Mouse (Mus musculus) frontal cortex, adult (tissue): ENCODE results near the gene Pi4k2b.
"Not testable (repeated sequence)": the region's sequence is repeated elsewhere in the genome, so short reads cannot be mapped to it uniquely, and the experiment has no call there.

Experiments used
- ATAC-seq: cut with Nextera tagmentation; 2 replicates; pipeline ENCODE4 v1.9.2; 2017; ENCODE audit warnings: mild to moderate bottlenecking, moderate library complexity, mixed read lengths; ENCODE audit not compliant: low TSS enrichment

Pi4k2b gene

GRCm38 (mm10) chr5:52741391-52742111, at the start of gene Pi4k2b:
Pi4k2b (plus strand) TSS chr5:52741574.
- peak; percentile 89 for ATAC-seq

GRCm38 (mm10) chr5:52697291-52697690, 44.1 kb upstream of the Pi4k2b start:
- ATAC-seq = no peak

GRCm38 (mm10) chr5:52697882-52698440, 43.4 kb upstream of the Pi4k2b start:
- ATAC-seq = not testable (repeated sequence)

GRCm38 (mm10) chr5:52704562-52704961, 36.8 kb upstream of the Pi4k2b start:
- no peak for ATAC-seq

GRCm38 (mm10) chr5:52712704-52713103, 28.7 kb upstream of the Pi4k2b start:
- no peak for ATAC-seq

- no peak for ATAC-seq
Observed at GRCm38 (mm10) chr5:52716742-52717448, 24.5 kb upstream of the Pi4k2b start.

GRCm38 (mm10) chr5:52721003-52721402, 20.4 kb upstream of the Pi4k2b start:
- no peak for ATAC-seq

- no peak for ATAC-seq
Observed at GRCm38 (mm10) chr5:52727747-52728146, 13.6 kb upstream of the Pi4k2b start.

- no peak for ATAC-seq
Observed at GRCm38 (mm10) chr5:52732811-52733210, 8.6 kb upstream of the Pi4k2b start.

GRCm38 (mm10) chr5:52736046-52736445, 5.3 kb upstream of the Pi4k2b start:
- no peak for ATAC-seq

GRCm38 (mm10) chr5:52742112-52742813, 889 bp downstream of the Pi4k2b start:
- 0 out of 2 replicates have a peak, but pooled peaks have one; percentile 50 for ATAC-seq

- ATAC-seq = no peak
Observed at GRCm38 (mm10) chr5:52743231-52743630, 1.9 kb downstream of the Pi4k2b start.

GRCm38 (mm10) chr5:52746920-52747319, 5.5 kb downstream of the Pi4k2b start:
- no peak for ATAC-seq

- ATAC-seq = no peak
Observed at GRCm38 (mm10) chr5:52748732-52749131, 7.4 kb downstream of the Pi4k2b start.

- ATAC-seq = no peak
Observed at GRCm38 (mm10) chr5:52753146-52753545, 11.8 kb downstream of the Pi4k2b start.

- no peak for ATAC-seq
Observed at GRCm38 (mm10) chr5:52754196-52754595, 12.8 kb downstream of the Pi4k2b start.

- no peak for ATAC-seq
Observed at GRCm38 (mm10) chr5:52755337-52755736, 14.0 kb downstream of the Pi4k2b start.

- ATAC-seq = no peak
Observed at GRCm38 (mm10) chr5:52755989-52756388, 14.6 kb downstream of the Pi4k2b start.

GRCm38 (mm10) chr5:52762586-52762985, 21.2 kb downstream of the Pi4k2b start:
- ATAC-seq = no peak

GRCm38 (mm10) chr5:52774267-52774666, 32.9 kb downstream of the Pi4k2b start:
- no peak for ATAC-seq

- ATAC-seq = no peak
Observed at GRCm38 (mm10) chr5:52775237-52775636, 33.9 kb downstream of the Pi4k2b start, which contains the start of gene Zcchc4. Zcchc4 (plus strand) TSS chr5:52775409.
